ENCODE assay signal across 9 mouse cellular contexts in the genomic region with DNA sequence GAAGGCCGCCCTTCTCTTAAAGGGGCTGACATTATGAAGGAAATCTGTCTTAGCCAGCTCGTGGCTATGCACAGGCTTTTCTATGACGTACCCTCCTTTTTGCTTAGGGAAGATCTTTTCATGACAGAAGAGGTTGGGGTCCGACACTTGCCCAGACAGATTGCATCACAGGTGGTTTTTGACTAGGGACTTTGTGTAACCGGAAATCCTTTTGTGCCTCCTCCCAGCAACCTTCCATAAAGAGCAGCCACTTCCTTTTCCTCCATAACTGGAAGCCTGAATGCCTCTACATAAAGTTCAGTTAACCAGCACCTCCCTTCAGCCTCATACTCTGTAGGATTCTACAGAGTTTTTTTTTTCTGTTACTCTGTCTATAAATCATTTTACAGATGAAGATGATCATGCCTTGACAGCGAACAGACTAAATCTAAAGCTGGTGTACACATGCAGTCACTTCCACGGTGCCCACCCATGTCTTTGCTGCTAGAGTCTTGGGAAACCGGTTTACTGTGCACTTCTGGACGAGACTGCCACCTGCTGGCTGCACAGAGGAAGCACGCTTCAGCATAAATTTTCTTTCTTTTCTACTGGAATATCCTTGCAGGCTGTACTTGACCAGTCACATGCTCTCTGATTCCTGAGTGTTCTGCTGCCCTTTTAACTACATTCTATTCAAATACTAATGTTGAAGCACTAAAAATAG. TPM values are rescaled to one million over a fixed set of nuclear protein-coding genes. Genes with fewer than 3 reads are reported as not detected.
A peak's percentile ranks its signal among the peaks of the same experiment; 100 is the strongest.
DNase-seq lines count a peak whose midpoint lies in the region; ATAC-seq and TF ChIP-seq lines count a peak whose summit lies in the region.
"Had no signal": no experiment of that assay in that cellular context is flagged by ENCODE, and none has a peak within 500 bp of the region (broad histone marks: within the 10 kb centered on the region; RNA-seq: fewer than 3 reads in every experiment).

No protein-coding gene starts in this region.

- no peaks in the 10 kb centered on the region for H3K36me3 ChIP-seq in midbrain, embryonic 11.5 days (ENCODE audit: control insufficient read depth, insufficient read depth, low read length)
- H3K36me3 ChIP-seq in stomach, embryonic 16.5 days (ENCODE audit: control insufficient read depth, insufficient read depth, low read length), result no peaks in the 10 kb centered on the region
- H3K36me3 ChIP-seq: stomach, embryonic 15.5 days had no signal

- peak; percentile 50 to 64 for DNase-seq in left cerebral cortex, postnatal 10 days (ENCODE audit: extremely low spot score in 1 of 2, low spot score in 2 of 2)
- DNase-seq in left cerebral cortex, adult 8-10 months (ENCODE audit: low spot score in 2 of 2), result no peak
- DNase-seq in fibroblast of lung, adult 2 months (ENCODE audit: low read depth), result peak; percentile 23
- peak; percentile 46 for DNase-seq in hindlimb bud, embryonic 11.5 days (ENCODE audit: extremely low spot score, low read depth, low spot score)
- DNase-seq in left cerebral cortex, postnatal 4 days, result peak; percentile 55
- peak; percentile 89 for DNase-seq in midbrain, embryonic 11.5 days (ENCODE audit: low spot score, missing footprints)

- H3K9ac ChIP-seq in midbrain, embryonic 11.5 days (ENCODE audit: low read length), result no peak overlapping the region
- no peak overlapping the region for H3K9ac ChIP-seq in stomach, embryonic 16.5 days (ENCODE audit: low read length)
- H3K9ac ChIP-seq: stomach, embryonic 15.5 days had no signal

- intact Hi-C loops in left cerebral cortex, postnatal 10 days (cut with DNase I), result no loop called here
- intact Hi-C loops in left cerebral cortex, postnatal 4 days (cut with DNase I), result no loop called here

- peak overlapping the region; percentile 25 for H3K27ac ChIP-seq in bone marrow macrophage, adult 2 months (ENCODE audit: insufficient read depth, low read depth, low read length)
- no peak overlapping the region for H3K27ac ChIP-seq in midbrain, embryonic 11.5 days (ENCODE audit: low read depth, low read length)
- H3K27ac ChIP-seq in stomach, embryonic 16.5 days (ENCODE audit: low read length), result no peak overlapping the region
- H3K27ac ChIP-seq: stomach, embryonic 15.5 days had no signal

- no peaks in the 10 kb centered on the region for H3K9me3 ChIP-seq in midbrain, embryonic 11.5 days (ENCODE audit: control insufficient read depth, low read length)
- no peaks in the 10 kb centered on the region for H3K9me3 ChIP-seq in stomach, embryonic 16.5 days (replicated peaks; ENCODE audit: control insufficient read depth, low read length)
- H3K9me3 ChIP-seq: stomach, embryonic 15.5 days had no signal

- ATAC-seq in midbrain, embryonic 11.5 days (ENCODE audit: low FRiP score), result 0 out of 2 replicates have a peak, but pooled peaks have one; percentile 38
- no peak for ATAC-seq in stomach, embryonic 16.5 days (ENCODE audit: insufficient read depth, low FRiP score)

- peaks cover 19% of the 10 kb centered on the region for H3K4me1 ChIP-seq in bone marrow macrophage, adult 2 months (ENCODE audit: control insufficient read depth, insufficient read depth, low read length)
- no peaks in the 10 kb centered on the region for H3K4me1 ChIP-seq in midbrain, embryonic 11.5 days (ENCODE audit: control insufficient read depth, insufficient read depth, low read length)
- peaks cover 4% of the 10 kb centered on the region; the same call in 1 of the 2 replicates for H3K4me1 ChIP-seq in stomach, embryonic 16.5 days (ENCODE audit: control insufficient read depth, insufficient read depth, low read length)
- H3K4me1 ChIP-seq: stomach, embryonic 15.5 days had no signal

- no peak overlapping the region for H3K4me3 ChIP-seq in bone marrow macrophage, adult 2 months (ENCODE audit: insufficient read depth, low read length)
- no peak overlapping the region for H3K4me3 ChIP-seq in midbrain, embryonic 11.5 days (ENCODE audit: low read depth, low read length)
- H3K4me3 ChIP-seq in stomach, embryonic 16.5 days (replicated peaks; ENCODE audit: low read length), result no peak overlapping the region
- H3K4me3 ChIP-seq: stomach, embryonic 15.5 days had no signal

- TF ChIP-seq CTCF in bone marrow macrophage, adult 2 months (IDR thresholded peaks at IDR 0.05; ENCODE audit: low read depth, low read length), result peak; percentile 95

- 36% methylated on average over 10 of the region's 10 CpGs for WGBS in midbrain, embryonic 11.5 days
- 33% methylated on average over 10 of the region's 10 CpGs for WGBS in stomach, embryonic 16.5 days

- no peak overlapping the region for H3K4me2 ChIP-seq in midbrain, embryonic 11.5 days
- peak overlapping the region; percentile 17; the same call in 1 of the 2 replicates for H3K4me2 ChIP-seq in stomach, embryonic 16.5 days (ENCODE audit: low read depth, low read length)
- H3K4me2 ChIP-seq: stomach, embryonic 15.5 days had no signal

- no peaks in the 10 kb centered on the region for H3K27me3 ChIP-seq in midbrain, embryonic 11.5 days (ENCODE audit: control insufficient read depth, insufficient read depth, low read length)
- no peaks in the 10 kb centered on the region for H3K27me3 ChIP-seq in stomach, embryonic 16.5 days (ENCODE audit: control insufficient read depth, insufficient read depth, low read length)
- H3K27me3 ChIP-seq: stomach, embryonic 15.5 days had no signal

- no peak for TF ChIP-seq POLR2A in bone marrow macrophage, adult 2 months (IDR thresholded peaks at IDR 0.05; ENCODE audit: borderline replicate concordance, low read depth, low read length)

RNA-seq across cellular contexts. Expression of gene Tmem53, which starts 33.1 kb away (rescaled TPM):
- 1 to 10 TPM; 2.0 to 3.2 TPM for total RNA-seq in left cerebral cortex, postnatal 10 days (2021)
- total RNA-seq in left cerebral cortex, adult 8-10 months (2022), result 1 to 10 TPM; 5.4 to 6.8 (median 6.1) TPM
- polyA plus RNA-seq in bone marrow macrophage, adult 2 months (2012; ENCODE audit: insufficient read depth, insufficient read length, missing spikeins), result not detected in 2 replicates
- 1 to 10 TPM; 4.6 to 5.2 TPM for total RNA-seq in left cerebral cortex, postnatal 4 days (2021)
- polyA plus RNA-seq in midbrain, embryonic 11.5 days (2014; fragmentation: Nextera tagmentation; extraction: Ambion mirVana), result 7.5 and 8.4 TPM in 2 replicates
- polyA plus RNA-seq in stomach, embryonic 16.5 days (2015; fragmentation: Nextera tagmentation; extraction: Ambion mirVana), result 14.2 and 14.6 TPM in 2 replicates

RNA-seq across cellular contexts. Expression of gene Armh1, which starts 33.3 kb away (rescaled TPM):
- total RNA-seq in left cerebral cortex, postnatal 10 days (2021), result 1 to 10 TPM in 1 of 2 experiments, under 1 TPM in 1; 0.81 to 1.8 TPM
- total RNA-seq in left cerebral cortex, adult 8-10 months (2022), result under 1 TPM; 0.32 to 0.91 (median 0.43) TPM
- not detected in 2 replicates for polyA plus RNA-seq in bone marrow macrophage, adult 2 months (2012; ENCODE audit: insufficient read depth, insufficient read length, missing spikeins)
- 1 to 10 TPM; 1.3 to 1.4 TPM for total RNA-seq in left cerebral cortex, postnatal 4 days (2021)
- 0.34 and 0.40 TPM in 2 replicates for polyA plus RNA-seq in midbrain, embryonic 11.5 days (2014; fragmentation: Nextera tagmentation; extraction: Ambion mirVana)
- polyA plus RNA-seq in stomach, embryonic 16.5 days (2015; fragmentation: Nextera tagmentation; extraction: Ambion mirVana), result 0.32 and 0.61 TPM in 2 replicates

RNA-seq across cellular contexts. Expression of gene Kif2c, which starts 36.2 kb away (rescaled TPM):
- 1 to 10 TPM; 1.1 to 2.2 TPM for total RNA-seq in left cerebral cortex, postnatal 10 days (2021)
- under 1 TPM in 3 of 4 experiments, not detected in 1; 0.15 to 0.42 (median 0.36) TPM for total RNA-seq in left cerebral cortex, adult 8-10 months (2022)
- 17.2 and 20.5 TPM in 2 replicates for polyA plus RNA-seq in bone marrow macrophage, adult 2 months (2012; ENCODE audit: insufficient read depth, insufficient read length, missing spikeins)
- 1 to 10 TPM; 4.0 to 5.0 TPM for total RNA-seq in left cerebral cortex, postnatal 4 days (2021)
- polyA plus RNA-seq in midbrain, embryonic 11.5 days (2014; fragmentation: Nextera tagmentation; extraction: Ambion mirVana), result 103 and 104 TPM in 2 replicates
- polyA plus RNA-seq in stomach, embryonic 16.5 days (2015; fragmentation: Nextera tagmentation; extraction: Ambion mirVana), result 42.4 and 44.3 TPM in 2 replicates

Comparison
In these comparisons a context has a peak if more than half of its experiments do, and no peak if none do; other contexts are left out.
1. DNase-seq: peak in left cerebral cortex, postnatal 10 days (2 of 2), fibroblast of lung, adult 2 months (single experiment), hindlimb bud, embryonic 11.5 days (single experiment), left cerebral cortex, postnatal 4 days (single experiment) and midbrain, embryonic 11.5 days (single experiment); none in left cerebral cortex, adult 8-10 months (0 of 2).